Mouse (Mus musculus): ENCODE results near the gene Ndufaf2. TPM values are rescaled to one million over a fixed set of nuclear protein-coding genes. Genes with fewer than 3 reads are reported as not detected.

Gene Ndufaf2
- 62.8 and 63.1 TPM in 2 replicates for polyA plus RNA-seq (2015; fragmentation: Nextera tagmentation; extraction: Ambion mirVana)

- Histone ChIP-seq H3K9ac (peak within 1 kb of the TSS; percentile 70), H3K9me3 (no peaks in the 10 kb centered on the region), H3K36me3 (0 out of 2 replicates have a peak, but pooled peaks cover 5% of the 10 kb centered on the region), H3K4me1 (replicated peaks) (peaks cover 5% of the 10 kb centered on the region; the same call in 1 of the 2 replicates), H3K27me3 (replicated peaks) (no peaks in the 10 kb centered on the region), H3K27ac (0 out of 2 replicates have a peak within 1 kb of the TSS, but pooled peaks have one; percentile 6), H3K4me3 (replicated peaks) (peak within 1 kb of the TSS; percentile 63), H3K4me2 (replicated peaks) (peak within 1 kb of the TSS; percentile 85)
- under 1% methylated on average over 47 of the region's 47 CpGs for WGBS
- peak; percentile 99 for ATAC-seq
Measured at GRCm38 (mm10) chr13:108158465-108159240, at the start of gene Ndufaf2, which contains the start of gene Ercc8. Gene Ndufaf2 (minus strand): TSS chr13:108158623. Gene Ercc8 (plus strand): TSS chr13:108158731.

- no peak for ATAC-seq
- Histone ChIP-seq H3K4me3 (replicated peaks) (no peak overlapping the region), H3K27me3 (replicated peaks) (no peaks in the 10 kb centered on the region), H3K4me1 (replicated peaks) (0 out of 2 replicates have a peak, but pooled peaks cover 3% of the 10 kb centered on the region), H3K9me3 (no peaks in the 10 kb centered on the region), H3K9ac (no peak overlapping the region), H3K36me3 (no peaks in the 10 kb centered on the region), H3K4me2 (replicated peaks) (no peak overlapping the region), H3K27ac (no peak overlapping the region)
- WGBS, result 69% methylated on average over 5 of the region's 5 CpGs
Measured at GRCm38 (mm10) chr13:108208090-108208489, 49.7 kb upstream of the Ndufaf2 start.

GRCm38 (mm10) chr13:108207447-108207846 is 49.0 kb upstream of the Ndufaf2 start:
- WGBS, result 88% methylated on average over 2 of the region's 2 CpGs
- H3K36me3 ChIP-seq, result no peaks in the 10 kb centered on the region
- no peak overlapping the region for H3K9ac ChIP-seq
- 0 out of 2 replicates have a peak, but pooled peaks cover 3% of the 10 kb centered on the region for H3K4me1 ChIP-seq (replicated peaks)
- no peak overlapping the region for H3K4me2 ChIP-seq (replicated peaks)
- no peak for ATAC-seq
- no peak overlapping the region for H3K4me3 ChIP-seq (replicated peaks)
- H3K27me3 ChIP-seq (replicated peaks), result no peaks in the 10 kb centered on the region
- no peaks in the 10 kb centered on the region for H3K9me3 ChIP-seq
- H3K27ac ChIP-seq, result no peak overlapping the region

- Histone ChIP-seq H3K4me2 (replicated peaks) (no peak overlapping the region), H3K4me3 (replicated peaks) (no peak overlapping the region), H3K36me3 (no peaks in the 10 kb centered on the region), H3K9me3 (no peaks in the 10 kb centered on the region), H3K27me3 (replicated peaks) (no peaks in the 10 kb centered on the region), H3K27ac (no peak overlapping the region), H3K4me1 (replicated peaks) (no peaks in the 10 kb centered on the region), H3K9ac (no peak overlapping the region)
- 73% methylated on average over 3 of the region's 3 CpGs for WGBS
- 0 out of 2 replicates have a peak, but pooled peaks have one; percentile 20 for ATAC-seq
Measured at GRCm38 (mm10) chr13:108204857-108205256, 46.4 kb upstream of the Ndufaf2 start.

- H3K9me3 ChIP-seq, result no peaks in the 10 kb centered on the region
- no peaks in the 10 kb centered on the region for H3K27me3 ChIP-seq (replicated peaks)
- ATAC-seq, result no peak
- H3K4me2 ChIP-seq (replicated peaks), result no peak overlapping the region
- WGBS, result 84% methylated on average over 6 of the region's 6 CpGs
- H3K36me3 ChIP-seq, result 0 out of 2 replicates have a peak, but pooled peaks cover 4% of the 10 kb centered on the region
- no peaks in the 10 kb centered on the region for H3K4me1 ChIP-seq (replicated peaks)
- no peak overlapping the region for H3K9ac ChIP-seq
- H3K27ac ChIP-seq, result no peak overlapping the region
- H3K4me3 ChIP-seq (replicated peaks), result no peak overlapping the region
Measured at GRCm38 (mm10) chr13:108195474-108195873, 37.1 kb upstream of the Ndufaf2 start.

- H3K27ac ChIP-seq, result no peak overlapping the region
- H3K27me3 ChIP-seq (replicated peaks), result no peaks in the 10 kb centered on the region
- H3K36me3 ChIP-seq, result 0 out of 2 replicates have a peak, but pooled peaks cover 4% of the 10 kb centered on the region
- H3K9ac ChIP-seq, result no peak overlapping the region
- H3K9me3 ChIP-seq, result no peaks in the 10 kb centered on the region
- H3K4me3 ChIP-seq (replicated peaks), result no peak overlapping the region
- H3K4me1 ChIP-seq (replicated peaks), result no peaks in the 10 kb centered on the region
- WGBS, result 49% methylated on average over 11 of the region's 11 CpGs
- H3K4me2 ChIP-seq (replicated peaks), result no peak overlapping the region
- peak; percentile 66 for ATAC-seq
Measured at GRCm38 (mm10) chr13:108191074-108191720, 32.8 kb upstream of the Ndufaf2 start.

GRCm38 (mm10) chr13:108187994-108188393 is 29.6 kb upstream of the Ndufaf2 start:
- no peak for ATAC-seq
- H3K27ac ChIP-seq, result no peak overlapping the region
- no peaks in the 10 kb centered on the region for H3K27me3 ChIP-seq (replicated peaks)
- H3K4me3 ChIP-seq (replicated peaks), result no peak overlapping the region
- 92% methylated on average over 4 of the region's 4 CpGs for WGBS
- 0 out of 2 replicates have a peak, but pooled peaks cover 9% of the 10 kb centered on the region for H3K36me3 ChIP-seq
- H3K9ac ChIP-seq, result no peak overlapping the region
- H3K4me1 ChIP-seq (replicated peaks), result no peaks in the 10 kb centered on the region
- H3K9me3 ChIP-seq, result no peaks in the 10 kb centered on the region
- no peak overlapping the region for H3K4me2 ChIP-seq (replicated peaks)

- Histone ChIP-seq H3K9ac (no peak overlapping the region), H3K9me3 (no peaks in the 10 kb centered on the region), H3K27ac (no peak overlapping the region), H3K4me3 (replicated peaks) (no peak overlapping the region), H3K4me2 (replicated peaks) (no peak overlapping the region), H3K4me1 (replicated peaks) (no peaks in the 10 kb centered on the region), H3K27me3 (replicated peaks) (no peaks in the 10 kb centered on the region), H3K36me3 (0 out of 2 replicates have a peak, but pooled peaks cover 9% of the 10 kb centered on the region)
- ATAC-seq, result no peak
- WGBS, result 91% methylated on average over 3 of the region's 3 CpGs
Measured at GRCm38 (mm10) chr13:108185530-108185929, 27.1 kb upstream of the Ndufaf2 start.

GRCm38 (mm10) chr13:108184743-108185255 is 26.4 kb upstream of the Ndufaf2 start:
- Histone ChIP-seq H3K9me3 (no peaks in the 10 kb centered on the region), H3K27ac (no peak overlapping the region), H3K4me1 (replicated peaks) (no peaks in the 10 kb centered on the region), H3K4me2 (replicated peaks) (no peak overlapping the region), H3K36me3 (0 out of 2 replicates have a peak, but pooled peaks cover 9% of the 10 kb centered on the region), H3K9ac (no peak overlapping the region), H3K4me3 (replicated peaks) (no peak overlapping the region), H3K27me3 (replicated peaks) (no peaks in the 10 kb centered on the region)
- ATAC-seq, result no peak

GRCm38 (mm10) chr13:108180821-108181220 is 22.4 kb upstream of the Ndufaf2 start:
- Histone ChIP-seq H3K4me3 (replicated peaks) (no peak overlapping the region), H3K27me3 (replicated peaks) (no peaks in the 10 kb centered on the region), H3K9me3 (no peaks in the 10 kb centered on the region), H3K4me2 (replicated peaks) (no peak overlapping the region), H3K4me1 (replicated peaks) (no peaks in the 10 kb centered on the region), H3K9ac (no peak overlapping the region), H3K27ac (no peak overlapping the region), H3K36me3 (0 out of 2 replicates have a peak, but pooled peaks cover 10% of the 10 kb centered on the region)
- ATAC-seq, result no peak
- WGBS, result 79% methylated on average over 5 of the region's 5 CpGs

GRCm38 (mm10) chr13:108179618-108180017 is 21.2 kb upstream of the Ndufaf2 start:
- Histone ChIP-seq H3K36me3 (0 out of 2 replicates have a peak, but pooled peaks cover 8% of the 10 kb centered on the region), H3K4me1 (replicated peaks) (no peaks in the 10 kb centered on the region), H3K27me3 (replicated peaks) (no peaks in the 10 kb centered on the region), H3K27ac (no peak overlapping the region), H3K4me2 (replicated peaks) (no peak overlapping the region), H3K4me3 (replicated peaks) (no peak overlapping the region), H3K9ac (no peak overlapping the region), H3K9me3 (no peaks in the 10 kb centered on the region)
- no peak for ATAC-seq
- 87% methylated on average over 8 of the region's 8 CpGs for WGBS

- WGBS, result 89% methylated on average over 8 of the region's 8 CpGs
- H3K9me3 ChIP-seq, result no peaks in the 10 kb centered on the region
- ATAC-seq, result no peak
- 0 out of 2 replicates have a peak, but pooled peaks cover 7% of the 10 kb centered on the region for H3K36me3 ChIP-seq
- H3K4me2 ChIP-seq (replicated peaks), result no peak overlapping the region
- no peak overlapping the region for H3K27ac ChIP-seq
- H3K4me1 ChIP-seq (replicated peaks), result no peaks in the 10 kb centered on the region
- no peaks in the 10 kb centered on the region for H3K27me3 ChIP-seq (replicated peaks)
- H3K4me3 ChIP-seq (replicated peaks), result no peak overlapping the region
- no peak overlapping the region for H3K9ac ChIP-seq
Measured at GRCm38 (mm10) chr13:108170511-108170910, 12.1 kb upstream of the Ndufaf2 start.
